Mouse (Mus musculus) urinary bladder, adult 2 months (tissue): ENCODE data around the gene Znhit6. TPM values are rescaled to one million over a fixed set of nuclear protein-coding genes. Genes with fewer than 3 reads are reported as not detected.

ENCODE experiments used
- DNase-seq: peaks from one replicate; pipeline ENCODE4 v3.0.0; 2022; ENCODE audit warnings: low spot score
- polyA plus RNA-seq: library from polyadenylated mRNA; depleted of rRNA; stranded (reverse); fragments of >200 nt; gene quantifications from 2 replicates; pipeline ENCODE4 v1.2.3, GENCODE M21; 2012; rRNA removed

The Znhit6 gene
- polyA plus RNA-seq, 1 experiment = 15.1 TPM

- no peak for DNase-seq
Measured at GRCm38 (mm10) chr3:145646009-145646408, 70.0 kb downstream of the Znhit6 start.

GRCm38 (mm10) chr3:145646666-145647065 lies 70.7 kb downstream of the Znhit6 start:
- DNase-seq = no peak

- DNase-seq = no peak
Measured at GRCm38 (mm10) chr3:145647416-145647815, 71.4 kb downstream of the Znhit6 start.

- DNase-seq = no peak
Measured at GRCm38 (mm10) chr3:145648097-145648931, 72.3 kb downstream of the Znhit6 start.

- peak; percentile 71 for DNase-seq
Measured at GRCm38 (mm10) chr3:145648991-145649851, 73.2 kb downstream of the Znhit6 start.

GRCm38 (mm10) chr3:145649852-145650202 lies 73.8 kb downstream of the Znhit6 start, which contains the start of gene Ccn1:
TSS of gene Ccn1 (minus strand) at chr3:145649981.
- DNase-seq = peak; percentile 73

- DNase-seq = peak; percentile 31
Measured at GRCm38 (mm10) chr3:145650298-145651011, 74.5 kb downstream of the Znhit6 start.

GRCm38 (mm10) chr3:145651029-145651977 lies 75.3 kb downstream of the Znhit6 start:
- no peak for DNase-seq

GRCm38 (mm10) chr3:145651978-145652321 lies 75.9 kb downstream of the Znhit6 start:
- DNase-seq = no peak

- DNase-seq = peak; percentile 31
Measured at GRCm38 (mm10) chr3:145652322-145653131, 76.5 kb downstream of the Znhit6 start.

- peak; percentile 72 for DNase-seq
Measured at GRCm38 (mm10) chr3:145653191-145653940, 77.4 kb downstream of the Znhit6 start.

GRCm38 (mm10) chr3:145654028-145654427 lies 78.0 kb downstream of the Znhit6 start:
- no peak for DNase-seq

Other genes starting within 250 kb of the Znhit6 start
- 81.8 and 89.1 TPM in 2 replicates for gene Ccn1, start 73.8 kb downstream of the Znhit6 start, polyA plus RNA-seq
- 0.74 and 0.94 TPM in 2 replicates for gene Ddah1, start 182.5 kb downstream of the Znhit6 start, polyA plus RNA-seq